Mouse (Mus musculus) midbrain, embryonic 13.5 days (tissue): ENCODE measurements around the gene Gpr153. TPM values are rescaled to one million over a fixed set of nuclear protein-coding genes. Genes with fewer than 3 reads are reported as not detected.

Source experiments
- ATAC-seq: fragments of 200-750 bp; cut with Nextera tagmentation; 2 replicates; pipeline ENCODE4 v1.8.0; 2017; ENCODE audit warnings: mild to moderate bottlenecking, moderate TSS enrichment, moderate library complexity
- H3K27ac ChIP-seq: fragments of 300-500 bp; sonication (generic); 2 replicates; pipeline ENCODE4 v1.5.1; 2015; ENCODE audit warnings: inconsistent platforms, mild to moderate bottlenecking, moderate library complexity
- H3K27me3 ChIP-seq: fragments of 300-500 bp; sonication (generic); 2 replicates; pipeline ENCODE4 v1.6.1; 2015; ENCODE audit warnings: mild to moderate bottlenecking, inconsistent platforms
- H3K36me3 ChIP-seq: fragments of 300-500 bp; sonication (generic); 2 replicates; pipeline ENCODE4 v1.6.1; 2015; ENCODE audit warnings: mild to moderate bottlenecking, inconsistent platforms
- H3K4me1 ChIP-seq: fragments of 300-500 bp; sonication (generic); replicated peaks from 2 replicates; pipeline ENCODE4 v1.6.1; 2015; ENCODE audit warnings: inconsistent platforms
- H3K4me2 ChIP-seq: fragments of 300-500 bp; sonication (generic); replicated peaks from 2 replicates; pipeline ENCODE4 v1.6.1; 2015; ENCODE audit warnings: moderate library complexity, mild to moderate bottlenecking, inconsistent platforms
- H3K4me3 ChIP-seq: fragments of 300-500 bp; sonication (generic); replicated peaks from 2 replicates; pipeline ENCODE4 v1.5.1; 2015; ENCODE audit warnings: mild to moderate bottlenecking, inconsistent platforms
- H3K9ac ChIP-seq: fragments of 300-500 bp; sonication (generic); replicated peaks from 2 replicates; pipeline ENCODE4 v1.6.1; 2015; ENCODE audit warnings: mild to moderate bottlenecking, inconsistent platforms
- H3K9me3 ChIP-seq: fragments of 300-500 bp; sonication (generic); 2 replicates; pipeline ENCODE4 v1.6.1; 2016; ENCODE audit warnings: mild to moderate bottlenecking, inconsistent platforms
- WGBS: fragments of 180-500 bp; shearing (Covaris S2); methylation state at CpG from one replicate; pipeline ENCODE4 v1.1.7; 2015; 5-methylcytosine and 5-hydroxymethylcytosine counted together
- polyA plus RNA-seq: library from polyadenylated mRNA; unstranded; fragments of >200 nt; fragmentation: Nextera tagmentation; extraction: Ambion mirVana; gene quantifications from 2 replicates; pipeline ENCODE4 v1.2.1, GENCODE M21; 2015

Gpr153 gene
- polyA plus RNA-seq, 1 experiment from 2014 or later, result 8.1 TPM

GRCm38 (mm10) chr4:152326543-152326942 lies 52.5 kb downstream of the Gpr153 start:
- ATAC-seq, result no peak
- 2% methylated on average over 11 of the region's 11 CpGs for WGBS
- no peak overlapping the region for H3K27ac ChIP-seq

GRCm38 (mm10) chr4:152328691-152329090 lies 54.7 kb downstream of the Gpr153 start:
- H3K4me2 ChIP-seq, result no peak overlapping the region
- no peaks in the 10 kb centered on the region for H3K9me3 ChIP-seq
- ATAC-seq, result no peak
- H3K27ac ChIP-seq, result no peak overlapping the region
- H3K4me1 ChIP-seq, result peaks cover 21% of the 10 kb centered on the region
- H3K9ac ChIP-seq, result no peak overlapping the region
- no peaks in the 10 kb centered on the region for H3K27me3 ChIP-seq
- no peak overlapping the region for H3K4me3 ChIP-seq
- H3K36me3 ChIP-seq, result peaks cover 55% of the 10 kb centered on the region
- 80% methylated on average over 6 of the region's 6 CpGs for WGBS

More at GRCm38 (mm10) chr4:152326543-152326942, 52.5 kb downstream of the Gpr153 start:
- peaks cover 34% of the 10 kb centered on the region for H3K36me3 ChIP-seq
- H3K9me3 ChIP-seq, result no peaks in the 10 kb centered on the region
- peak overlapping the region; percentile 92 for H3K9ac ChIP-seq
- no peaks in the 10 kb centered on the region for H3K27me3 ChIP-seq
- peak overlapping the region; percentile 68 for H3K4me2 ChIP-seq
- peak overlapping the region; percentile 86 for H3K4me3 ChIP-seq
- peaks cover 24% of the 10 kb centered on the region for H3K4me1 ChIP-seq

DNA sequence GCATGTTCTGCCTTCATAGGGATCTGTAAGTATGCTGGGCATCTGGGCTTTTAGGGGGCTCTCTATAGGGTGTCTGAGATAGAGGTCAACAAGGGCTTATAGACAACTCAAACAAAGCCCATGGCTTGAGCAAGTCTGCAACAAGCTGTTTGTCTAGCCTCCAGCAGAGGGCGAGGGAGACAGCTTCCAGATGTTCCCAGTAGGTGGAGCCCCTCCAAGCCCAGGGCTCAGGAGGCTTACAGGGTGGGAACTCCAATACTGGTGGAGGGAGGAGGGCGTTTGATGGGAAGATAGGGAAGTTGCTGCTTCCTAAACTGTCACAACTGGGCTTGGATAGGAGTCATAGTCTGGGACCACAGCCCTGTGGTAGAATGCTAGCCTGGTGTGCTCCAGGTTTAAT lies 58.9 kb downstream of the Gpr153 start:
- no peaks in the 10 kb centered on the region for H3K9me3 ChIP-seq
- H3K27ac ChIP-seq, result 0 out of 2 replicates have a peak overlapping the region, but pooled peaks have one; percentile 14
- ATAC-seq, result peak; percentile 53
- peaks cover 11% of the 10 kb centered on the region; the same call in 1 of the 2 replicates for H3K27me3 ChIP-seq
- H3K36me3 ChIP-seq, result peaks cover 78% of the 10 kb centered on the region
- no peak overlapping the region for H3K4me3 ChIP-seq
- WGBS, result 41% methylated on average over 2 of the region's 2 CpGs
- H3K9ac ChIP-seq, result no peak overlapping the region
- peaks cover 5% of the 10 kb centered on the region; the same call in 1 of the 2 replicates for H3K4me1 ChIP-seq
- H3K4me2 ChIP-seq, result no peak overlapping the region

DNA sequence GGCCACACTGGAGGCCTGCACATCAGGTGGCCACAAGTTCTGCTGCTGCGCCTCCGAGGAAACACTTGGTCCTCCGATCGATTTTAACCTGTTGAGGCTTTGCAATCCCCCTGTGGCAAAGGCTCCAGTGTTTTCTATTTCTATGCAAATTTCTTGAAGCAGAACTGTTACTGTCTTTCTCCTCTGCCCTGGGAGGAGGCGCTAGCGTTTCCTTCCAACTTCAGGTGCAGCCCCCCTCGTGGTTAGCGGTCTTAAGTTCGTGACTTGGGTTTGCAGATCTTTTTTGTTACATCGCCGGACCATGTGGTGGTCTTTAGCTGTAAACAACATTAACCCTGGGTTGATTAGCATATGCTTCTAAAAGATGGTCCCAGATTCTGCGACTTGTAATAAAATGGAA lies 59.6 kb downstream of the Gpr153 start:
- Histone ChIP-seq H3K27ac (no peak overlapping the region), H3K4me3 (no peak overlapping the region), H3K4me2 (no peak overlapping the region), H3K9ac (no peak overlapping the region), H3K27me3 (peaks cover 13% of the 10 kb centered on the region; the same call in 1 of the 2 replicates), H3K36me3 (peaks cover 76% of the 10 kb centered on the region), H3K4me1 (peaks cover 8% of the 10 kb centered on the region; the same call in 1 of the 2 replicates), H3K9me3 (no peaks in the 10 kb centered on the region)
- ATAC-seq, result no peak
- WGBS, result 91% methylated on average over 12 of the region's 12 CpGs

Other genes starting within 250 kb of the Gpr153 start
- 17.9 and 26.3 TPM in 2 replicates for gene Zbtb48, start 246.6 kb upstream of the Gpr153 start, polyA plus RNA-seq
- 0.86 and 1.4 TPM in 2 replicates for gene Tas1r1, start 235.7 kb upstream of the Gpr153 start, polyA plus RNA-seq
- gene Nol9, start 234.9 kb upstream of the Gpr153 start, polyA plus RNA-seq, result 24.3 and 26.0 TPM in 2 replicates
- 8.4 and 8.5 TPM in 2 replicates for gene Plekhg5, start 201.7 kb upstream of the Gpr153 start, polyA plus RNA-seq
- 0.87 and 0.97 TPM in 2 replicates for gene Tnfrsf25, start 158.3 kb upstream of the Gpr153 start, polyA plus RNA-seq
- gene Espn, start 121.9 kb upstream of the Gpr153 start, polyA plus RNA-seq, result 0.07 TPM in 1 of 2 replicates, not detected in the other
- gene Hes2, start 115.4 kb upstream of the Gpr153 start, polyA plus RNA-seq, result 0.26 and 0.28 TPM in 2 replicates
- gene Acot7, start 96.1 kb upstream of the Gpr153 start, polyA plus RNA-seq, result 206 and 218 TPM in 2 replicates
- 1.4 and 2.5 TPM in 2 replicates for gene Hes3, start 17.4 kb downstream of the Gpr153 start, polyA plus RNA-seq
- 18.1 and 19.0 TPM in 2 replicates for gene Icmt, start 23.0 kb downstream of the Gpr153 start, polyA plus RNA-seq
- 4.7 TPM in 2 replicates for gene Rnf207, start 44.8 kb downstream of the Gpr153 start, polyA plus RNA-seq
- 213 and 217 TPM in 2 replicates for gene Rpl22, start 51.5 kb downstream of the Gpr153 start, polyA plus RNA-seq
- gene Chd5, start 64.4 kb downstream of the Gpr153 start, polyA plus RNA-seq, result 30.0 and 32.1 TPM in 2 replicates
- gene Nphp4, start 202.5 kb downstream of the Gpr153 start, polyA plus RNA-seq, result 6.2 and 6.5 TPM in 2 replicates
- 21.7 and 21.9 TPM in 2 replicates for gene Kcnab2, start 203.6 kb downstream of the Gpr153 start, polyA plus RNA-seq